Mouse (Mus musculus) WW6 (cell line): ENCODE results near the gene Fanci.
A peak's percentile ranks its signal among the peaks of the same experiment; 100 is the strongest.

Experiments
- DNase-seq: peaks from one replicate; pipeline ENCODE4 v3.0.0-alpha.2; 2013; ENCODE audit warnings: low read depth, low spot score

The Fanci gene

GRCm38 (mm10) chr7:79391883-79392649, at the start of gene Fanci:
TSS of gene Fanci (plus strand) at chr7:79391929.
- DNase-seq = peak; percentile 89

- peak; percentile 18 for DNase-seq
Measured at GRCm38 (mm10) chr7:79345902-79346301, 45.8 kb upstream of the Fanci start.

GRCm38 (mm10) chr7:79346555-79347075, 45.1 kb upstream of the Fanci start:
- no peak for DNase-seq

- no peak for DNase-seq
Measured at GRCm38 (mm10) chr7:79347108-79347813, 44.5 kb upstream of the Fanci start.

GRCm38 (mm10) chr7:79348816-79349215, 42.9 kb upstream of the Fanci start:
- no peak for DNase-seq

- DNase-seq = peak; percentile 38
Measured at GRCm38 (mm10) chr7:79349738-79350386, 41.9 kb upstream of the Fanci start.

GRCm38 (mm10) chr7:79358350-79359182, 33.2 kb upstream of the Fanci start:
- DNase-seq = no peak

GRCm38 (mm10) chr7:79359183-79359435, 32.6 kb upstream of the Fanci start:
- DNase-seq = no peak

GRCm38 (mm10) chr7:79360056-79360455, 31.7 kb upstream of the Fanci start:
- DNase-seq = no peak

- DNase-seq = no peak
Measured at GRCm38 (mm10) chr7:79362208-79362607, 29.5 kb upstream of the Fanci start.

- no peak for DNase-seq
Measured at GRCm38 (mm10) chr7:79362830-79363229, 28.9 kb upstream of the Fanci start.

GRCm38 (mm10) chr7:79363370-79364043, 28.2 kb upstream of the Fanci start:
- no peak for DNase-seq

- no peak for DNase-seq
Measured at GRCm38 (mm10) chr7:79368664-79369063, 23.1 kb upstream of the Fanci start.

GRCm38 (mm10) chr7:79369416-79369815, 22.3 kb upstream of the Fanci start:
- DNase-seq = no peak

GRCm38 (mm10) chr7:79371321-79371879, 20.3 kb upstream of the Fanci start:
- DNase-seq = no peak

- DNase-seq = no peak
Measured at GRCm38 (mm10) chr7:79374017-79374416, 17.7 kb upstream of the Fanci start.

GRCm38 (mm10) chr7:79375594-79375993, 16.1 kb upstream of the Fanci start:
- no peak for DNase-seq

GRCm38 (mm10) chr7:79376516-79377275, 15.0 kb upstream of the Fanci start:
- no peak for DNase-seq

GRCm38 (mm10) chr7:79386422-79387133, 5.2 kb upstream of the Fanci start, which contains the start of gene Rlbp1:
TSS of gene Rlbp1 (minus strand) at chr7:79387048.
- DNase-seq = no peak
